Mouse (Mus musculus): ENCODE results near the gene Hist3h2a.

The Hist3h2a gene

GRCm38 (mm10) chr11:58954420-58955142 lies at the start of gene Hist3h2a, which contains the start of gene Trim17:
Gene Hist3h2a (plus strand): TSS chr11:58954685.
Gene Trim17 (plus strand): TSS chr11:58954685.
- peak; percentile 82 for DNase-seq

GRCm38 (mm10) chr11:58904838-58905237 lies 49.6 kb upstream of the Hist3h2a start:
- peak; percentile 14 for DNase-seq

GRCm38 (mm10) chr11:58913776-58914175 lies 40.7 kb upstream of the Hist3h2a start:
- DNase-seq = no peak

- peak; percentile 34 for DNase-seq
These were observed 39.9 kb upstream of the Hist3h2a start for GRCm38 (mm10) chr11:58914461-58915028.

- DNase-seq = peak; percentile 77
These were observed 37.4 kb upstream of the Hist3h2a start for GRCm38 (mm10) chr11:58916879-58917744.

- no peak for DNase-seq
These were observed 36.6 kb upstream of the Hist3h2a start, which contains the start of gene Btnl10 for GRCm38 (mm10) chr11:58917745-58918366. Gene Btnl10 (plus strand): TSS chr11:58917908.

GRCm38 (mm10) chr11:58918759-58919158 lies 35.7 kb upstream of the Hist3h2a start:
- no peak for DNase-seq

GRCm38 (mm10) chr11:58922420-58922819 lies 32.1 kb upstream of the Hist3h2a start:
- no peak for DNase-seq

GRCm38 (mm10) chr11:58926651-58927050 lies 27.8 kb upstream of the Hist3h2a start:
- DNase-seq = no peak

GRCm38 (mm10) chr11:58927053-58927452 lies 27.4 kb upstream of the Hist3h2a start:
- DNase-seq = no peak

GRCm38 (mm10) chr11:58927790-58928651 lies 26.5 kb upstream of the Hist3h2a start:
- DNase-seq = peak; percentile 67

GRCm38 (mm10) chr11:58929055-58929454 lies 25.4 kb upstream of the Hist3h2a start:
- DNase-seq = no peak

- DNase-seq = no peak
These were observed 24.8 kb upstream of the Hist3h2a start for GRCm38 (mm10) chr11:58929641-58930040.

- no peak for DNase-seq
These were observed 24.2 kb upstream of the Hist3h2a start for GRCm38 (mm10) chr11:58930254-58930653.

- DNase-seq = no peak
These were observed 22.9 kb upstream of the Hist3h2a start for GRCm38 (mm10) chr11:58931576-58931975.

GRCm38 (mm10) chr11:58937909-58938308 lies 16.6 kb upstream of the Hist3h2a start:
- no peak for DNase-seq

GRCm38 (mm10) chr11:58938322-58939087 lies 16.0 kb upstream of the Hist3h2a start, which contains the start of gene Rnf187:
Gene Rnf187 (minus strand): TSS chr11:58938916.
- peak; percentile 92 for DNase-seq

GRCm38 (mm10) chr11:58939088-58939439 lies 15.4 kb upstream of the Hist3h2a start:
- DNase-seq = no peak

GRCm38 (mm10) chr11:58944136-58944535 lies 10.3 kb upstream of the Hist3h2a start:
- no peak for DNase-seq

GRCm38 (mm10) chr11:58947306-58947705 lies 7.2 kb upstream of the Hist3h2a start:
- no peak for DNase-seq
